Mouse (Mus musculus) mesoderm, embryonic 11.5 days (tissue): Measurements from ENCODE around the gene Idh2.
A peak's percentile ranks its signal among the peaks of the same experiment; 100 is the strongest.
"Not testable (repeated sequence)": the region's sequence is repeated elsewhere in the genome, so short reads cannot be mapped to it uniquely, and the experiment has no call there.

Experiments
- DNase-seq: peaks from one replicate; pipeline ENCODE4 v3.0.0-alpha.2; 2012; ENCODE audit warnings: low read depth, low spot score

Idh2 gene

GRCm38 (mm10) chr7:80115224-80115590, at the start of gene Idh2:
Gene Idh2 (minus strand): TSS chr7:80115392.
- peak; percentile 89 for DNase-seq

- DNase-seq: no peak
Observed at GRCm38 (mm10) chr7:80160945-80161306, 45.7 kb upstream of the Idh2 start.

- DNase-seq: no peak
Observed at GRCm38 (mm10) chr7:80160293-80160944, 45.2 kb upstream of the Idh2 start.

- no peak for DNase-seq
Observed at GRCm38 (mm10) chr7:80158496-80159268, 43.5 kb upstream of the Idh2 start.

GRCm38 (mm10) chr7:80156711-80157227, 41.6 kb upstream of the Idh2 start:
- DNase-seq: peak; percentile 61

- no peak for DNase-seq
Observed at GRCm38 (mm10) chr7:80154689-80155088, 39.5 kb upstream of the Idh2 start.

GRCm38 (mm10) chr7:80152756-80153155, 37.6 kb upstream of the Idh2 start:
- no peak for DNase-seq

- peak; percentile 37 for DNase-seq
Observed at GRCm38 (mm10) chr7:80152152-80152551, 37.0 kb upstream of the Idh2 start.

GRCm38 (mm10) chr7:80149356-80149755, 34.2 kb upstream of the Idh2 start:
- no peak for DNase-seq

- DNase-seq: no peak
Observed at GRCm38 (mm10) chr7:80146077-80146476, 30.9 kb upstream of the Idh2 start.

GRCm38 (mm10) chr7:80144695-80145094, 29.5 kb upstream of the Idh2 start:
- no peak for DNase-seq

GRCm38 (mm10) chr7:80143331-80144273, 28.4 kb upstream of the Idh2 start:
- DNase-seq: peak; percentile 30

- DNase-seq: peak; percentile 72
Observed at GRCm38 (mm10) chr7:80140815-80141214, 25.6 kb upstream of the Idh2 start.

GRCm38 (mm10) chr7:80138375-80138774, 23.2 kb upstream of the Idh2 start:
- DNase-seq: no peak

- no peak for DNase-seq
Observed at GRCm38 (mm10) chr7:80135173-80135532, 20.0 kb upstream of the Idh2 start.

GRCm38 (mm10) chr7:80134454-80135172, 19.4 kb upstream of the Idh2 start:
- DNase-seq: no peak

GRCm38 (mm10) chr7:80132541-80132940, 17.3 kb upstream of the Idh2 start:
- peak; percentile 81 for DNase-seq

GRCm38 (mm10) chr7:80131315-80131714, 16.1 kb upstream of the Idh2 start:
- DNase-seq: not testable (repeated sequence)

- DNase-seq: no peak
Observed at GRCm38 (mm10) chr7:80130344-80131055, 15.3 kb upstream of the Idh2 start.

GRCm38 (mm10) chr7:80129278-80129677, 14.1 kb upstream of the Idh2 start:
- no peak for DNase-seq

GRCm38 (mm10) chr7:80123672-80124071, 8.5 kb upstream of the Idh2 start:
- DNase-seq: no peak
